Mouse (Mus musculus) forebrain, postnatal 0 days (tissue): Measurements from ENCODE around the gene Ccdc120. TPM values are rescaled to one million over a fixed set of nuclear protein-coding genes. Genes with fewer than 3 reads are reported as not detected.

Source experiments
- ATAC-seq: fragments of 200-750 bp; cut with Nextera tagmentation; 2 replicates; pipeline ENCODE4 v1.8.0; 2017; ENCODE audit warnings: mild to moderate bottlenecking, moderate library complexity
- DNase-seq: peaks from one replicate; pipeline ENCODE4 v3.0.0-alpha.2; 2015
- H3K27ac ChIP-seq: fragments of 300-500 bp; sonication (generic); 2 replicates; pipeline ENCODE4 v1.5.1; 2014; ENCODE audit warnings: low read depth, mild to moderate bottlenecking, antibody characterized with exemption, low read length, moderate library complexity, mixed read lengths
- H3K27me3 ChIP-seq: fragments of 300-500 bp; sonication (generic); 2 replicates; pipeline ENCODE4 v1.6.1; 2014; ENCODE audit warnings: mild to moderate bottlenecking, low read length, mixed read lengths; ENCODE audit not compliant: insufficient read depth
- H3K36me3 ChIP-seq: fragments of 300-500 bp; sonication (generic); 2 replicates; pipeline ENCODE4 v1.6.1; 2014; ENCODE audit warnings: mild to moderate bottlenecking, moderate library complexity; ENCODE audit not compliant: insufficient read depth
- H3K4me1 ChIP-seq: fragments of 300-500 bp; sonication (generic); 2 replicates; pipeline ENCODE4 v1.6.1; 2014; ENCODE audit warnings: antibody characterized with exemption; ENCODE audit not compliant: insufficient read depth
- H3K4me2 ChIP-seq: fragments of 300-500 bp; sonication (generic); 2 replicates; pipeline ENCODE4 v1.6.1; 2014; ENCODE audit warnings: low read depth, mild to moderate bottlenecking, moderate library complexity
- H3K4me3 ChIP-seq: fragments of 300-500 bp; sonication (generic); 2 replicates; pipeline ENCODE4 v1.5.1; 2014; ENCODE audit warnings: low read depth, low read length, mixed read lengths
- H3K9ac ChIP-seq: fragments of 300-500 bp; sonication (generic); 2 replicates; pipeline ENCODE4 v1.6.1; 2014; ENCODE audit warnings: mild to moderate bottlenecking
- H3K9me3 ChIP-seq: fragments of 300-500 bp; sonication (generic); 2 replicates; pipeline ENCODE4 v1.6.1; 2016; ENCODE audit warnings: low read length
- CTCF ChIP-seq: sonication (generic); IDR thresholded peaks from 2 replicates; pipeline ENCODE4 v1.5.1; 2016; ENCODE audit warnings: antibody characterized with exemption, control low read depth, low read depth
- WGBS: fragments of 180-500 bp; shearing (Covaris S2); extraction: QIAGEN DNeasy Blood & Tissue Kit; methylation state at CpG from one replicate; pipeline ENCODE4 v1.1.7; 2014; 5-methylcytosine and 5-hydroxymethylcytosine counted together
- polyA plus RNA-seq: library from polyadenylated mRNA; unstranded; fragments of >200 nt; fragmentation: Nextera tagmentation; extraction: Ambion mirVana; gene quantifications from 2 replicates; pipeline ENCODE4 v1.2.1, GENCODE M21; 2015
- total RNA-seq: library from RNA; depleted of rRNA; stranded (reverse); fragments of >200 nt; gene quantifications from 2 replicates; pipeline ENCODE4 v1.2.3, GENCODE M21; 2014; rRNA removed

Ccdc120 gene
- total and polyA plus RNA-seq, 2 experiments from 2014 or later, result 66.3 to 149 TPM

- H3K4me3 ChIP-seq, result no peak overlapping the region
- no peak for ATAC-seq
- no peaks in the 10 kb centered on the region for H3K9me3 ChIP-seq
- no peaks in the 10 kb centered on the region for H3K4me1 ChIP-seq
- DNase-seq, result no peak
- no peak overlapping the region for H3K4me2 ChIP-seq
- WGBS, result 45% methylated on average over 4 of the region's 4 CpGs
- H3K27ac ChIP-seq, result no peak overlapping the region
- H3K9ac ChIP-seq, result no peak overlapping the region
- TF ChIP-seq CTCF, result peak; percentile 44; the same call in 1 of the 2 replicates
- no peaks in the 10 kb centered on the region for H3K27me3 ChIP-seq
- no peaks in the 10 kb centered on the region for H3K36me3 ChIP-seq
Measured at GRCm38 (mm10) chrX:7692862-7693261, 57.8 kb downstream of the Ccdc120 start.

GRCm38 (mm10) chrX:7690486-7690885 is 60.2 kb downstream of the Ccdc120 start:
- ATAC-seq, result no peak

GRCm38 (mm10) chrX:7688321-7688720 is 62.4 kb downstream of the Ccdc120 start:
- ATAC-seq (no peak), DNase-seq (no peak)
- H3K4me2 ChIP-seq, result no peak overlapping the region
- no peaks in the 10 kb centered on the region for H3K36me3 ChIP-seq
- no peak overlapping the region for H3K27ac ChIP-seq
- TF ChIP-seq CTCF, result no peak
- H3K27me3 ChIP-seq, result no peaks in the 10 kb centered on the region
- H3K9ac ChIP-seq, result no peak overlapping the region
- 89% methylated on average over 2 of the region's 2 CpGs for WGBS
- H3K4me1 ChIP-seq, result no peaks in the 10 kb centered on the region
- no peak overlapping the region for H3K4me3 ChIP-seq
- no peaks in the 10 kb centered on the region for H3K9me3 ChIP-seq

More at GRCm38 (mm10) chrX:7690486-7690885, 60.2 kb downstream of the Ccdc120 start:
- Histone ChIP-seq H3K27ac (no peak overlapping the region), H3K36me3 (no peaks in the 10 kb centered on the region), H3K9me3 (no peaks in the 10 kb centered on the region), H3K4me3 (no peak overlapping the region), H3K9ac (no peak overlapping the region), H3K4me2 (no peak overlapping the region), H3K27me3 (no peaks in the 10 kb centered on the region), H3K4me1 (no peaks in the 10 kb centered on the region)
- TF ChIP-seq CTCF, result no peak
- 75% methylated on average over 3 of the region's 3 CpGs for WGBS
- DNase-seq, result no peak

Other genes with a start within 250 kb of the Ccdc120 start
- 0.23 TPM in 1 of 2 replicates, not detected in the other for gene Foxp3, start 177.3 kb downstream of the Ccdc120 start, total RNA-seq
- gene Foxp3, start 177.3 kb downstream of the Ccdc120 start, polyA plus RNA-seq, result 0.11 and 0.23 TPM in 2 replicates
- gene Ppp1r3f, start 176.6 kb downstream of the Ccdc120 start, total RNA-seq, result 15.5 and 23.7 TPM in 2 replicates
- 4.6 and 7.3 TPM in 2 replicates for gene Ppp1r3f, start 176.6 kb downstream of the Ccdc120 start, polyA plus RNA-seq
- gene Ccdc22, start 145.4 kb downstream of the Ccdc120 start, total RNA-seq, result 36.4 and 36.7 TPM in 2 replicates
- 25.8 and 27.5 TPM in 2 replicates for gene Ccdc22, start 145.4 kb downstream of the Ccdc120 start, polyA plus RNA-seq
- 0.10 and 0.23 TPM in 2 replicates for gene Cacna1f, start 143.8 kb downstream of the Ccdc120 start, total RNA-seq
- gene Cacna1f, start 143.8 kb downstream of the Ccdc120 start, polyA plus RNA-seq, result 0.06 and 0.10 TPM in 2 replicates
- gene Syp, start 112.4 kb downstream of the Ccdc120 start, total RNA-seq, result 321 and 330 TPM in 2 replicates
- gene Syp, start 112.4 kb downstream of the Ccdc120 start, polyA plus RNA-seq, result 190 and 242 TPM in 2 replicates
- 1.2 TPM in 2 replicates for gene Prickle3, start 93.6 kb downstream of the Ccdc120 start, total RNA-seq
- gene Prickle3, start 93.6 kb downstream of the Ccdc120 start, polyA plus RNA-seq, result 1.0 and 1.5 TPM in 2 replicates
- 15.7 and 24.3 TPM in 2 replicates for gene Plp2, start 79.5 kb downstream of the Ccdc120 start, total RNA-seq
- gene Plp2, start 79.5 kb downstream of the Ccdc120 start, polyA plus RNA-seq, result 37.3 and 38.3 TPM in 2 replicates
- 0.15 TPM in 1 of 2 replicates, not detected in the other for gene Magix, start 69.7 kb downstream of the Ccdc120 start, total RNA-seq
- gene Magix, start 69.7 kb downstream of the Ccdc120 start, polyA plus RNA-seq, result 0.21 and 0.22 TPM in 2 replicates
- 15.9 and 21.0 TPM in 2 replicates for gene Gpkow, start 53.8 kb downstream of the Ccdc120 start, total RNA-seq
- gene Gpkow, start 53.8 kb downstream of the Ccdc120 start, polyA plus RNA-seq, result 36.4 and 41.2 TPM in 2 replicates
- gene Wdr45, start 36.6 kb downstream of the Ccdc120 start, total RNA-seq, result 29.0 and 32.2 TPM in 2 replicates
- 30.8 and 31.5 TPM in 2 replicates for gene Wdr45, start 36.6 kb downstream of the Ccdc120 start, polyA plus RNA-seq
- 0.76 and 1.2 TPM in 2 replicates for gene Gm45208, start 28.7 kb downstream of the Ccdc120 start, total RNA-seq
- gene Gm45208, start 28.7 kb downstream of the Ccdc120 start, polyA plus RNA-seq, result 0.91 TPM in 1 of 2 replicates, not detected in the other
- 87.2 and 89.6 TPM in 2 replicates for gene Praf2, start 22.5 kb downstream of the Ccdc120 start, total RNA-seq
- gene Praf2, start 22.5 kb downstream of the Ccdc120 start, polyA plus RNA-seq, result 139 TPM in 2 replicates
- gene Tfe3, start 11.7 kb upstream of the Ccdc120 start, total RNA-seq, result 12.8 and 20.4 TPM in 2 replicates
- 17.3 and 20.1 TPM in 2 replicates for gene Tfe3, start 11.7 kb upstream of the Ccdc120 start, polyA plus RNA-seq
- gene Gripap1, start 38.9 kb upstream of the Ccdc120 start, total RNA-seq, result 40.7 and 41.5 TPM in 2 replicates
- 46.0 and 62.4 TPM in 2 replicates for gene Gripap1, start 38.9 kb upstream of the Ccdc120 start, polyA plus RNA-seq
- gene Kcnd1, start 71.4 kb upstream of the Ccdc120 start, total RNA-seq, result 2.2 and 2.6 TPM in 2 replicates
- gene Kcnd1, start 71.4 kb upstream of the Ccdc120 start, polyA plus RNA-seq, result 4.1 and 4.8 TPM in 2 replicates
- gene Otud5, start 90.5 kb upstream of the Ccdc120 start, total RNA-seq, result 73.7 and 76.8 TPM in 2 replicates
- 39.6 and 40.3 TPM in 2 replicates for gene Otud5, start 90.5 kb upstream of the Ccdc120 start, polyA plus RNA-seq
- 12.2 and 13.4 TPM in 2 replicates for gene Pim2, start 127.4 kb upstream of the Ccdc120 start, total RNA-seq
- 20.3 and 21.8 TPM in 2 replicates for gene Pim2, start 127.4 kb upstream of the Ccdc120 start, polyA plus RNA-seq
- 36.3 and 39.1 TPM in 2 replicates for gene Slc35a2, start 133.1 kb upstream of the Ccdc120 start, total RNA-seq
- gene Slc35a2, start 133.1 kb upstream of the Ccdc120 start, polyA plus RNA-seq, result 34.5 and 40.6 TPM in 2 replicates
- gene Pqbp1, start 148.4 kb upstream of the Ccdc120 start, total RNA-seq, result 125 and 143 TPM in 2 replicates
- 226 and 229 TPM in 2 replicates for gene Pqbp1, start 148.4 kb upstream of the Ccdc120 start, polyA plus RNA-seq
- 39.6 and 42.9 TPM in 2 replicates for gene Timm17b, start 148.5 kb upstream of the Ccdc120 start, total RNA-seq
- gene Timm17b, start 148.5 kb upstream of the Ccdc120 start, polyA plus RNA-seq, result 129 and 151 TPM in 2 replicates
- not detected in 2 replicates for gene Gm10491, start 156.9 kb upstream of the Ccdc120 start, total RNA-seq
- not detected in 2 replicates for gene Gm10491, start 156.9 kb upstream of the Ccdc120 start, polyA plus RNA-seq
- 1.2 TPM in 1 of 2 replicates, not detected in the other for gene Gm10490, start 158.6 kb upstream of the Ccdc120 start, total RNA-seq
- gene Gm10490, start 158.6 kb upstream of the Ccdc120 start, polyA plus RNA-seq, result not detected in 2 replicates
- 69.6 and 85.4 TPM in 2 replicates for gene Pcsk1n, start 168.9 kb upstream of the Ccdc120 start, total RNA-seq
- gene Pcsk1n, start 168.9 kb upstream of the Ccdc120 start, polyA plus RNA-seq, result 344 and 434 TPM in 2 replicates
- gene Eras, start 177.7 kb upstream of the Ccdc120 start, total RNA-seq, result not detected in 2 replicates
- not detected in 2 replicates for gene Eras, start 177.7 kb upstream of the Ccdc120 start, polyA plus RNA-seq
- 62.3 and 87.3 TPM in 2 replicates for gene Hdac6, start 197.0 kb upstream of the Ccdc120 start, total RNA-seq
- 42.3 and 51.8 TPM in 2 replicates for gene Hdac6, start 197.0 kb upstream of the Ccdc120 start, polyA plus RNA-seq
- 0.15 TPM in 1 of 2 replicates, not detected in the other for gene Gata1, start 227.2 kb upstream of the Ccdc120 start, total RNA-seq
- not detected in 2 replicates for gene Gata1, start 227.2 kb upstream of the Ccdc120 start, polyA plus RNA-seq